Mouse (Mus musculus) olfactory bulb, adult 2 months (tissue): ENCODE data around the gene Cfb.

ENCODE experiments used
- CTCF ChIP-seq: fragments of 200-500 bp; IDR thresholded peaks from 2 replicates; pipeline ENCODE4 v1.5.1; 2012; ENCODE audit warnings: low read depth, mild to moderate bottlenecking, low read length, moderate library complexity; ENCODE audit not compliant: insufficient read depth
- POLR2A ChIP-seq: fragments of 200-500 bp; IDR thresholded peaks from 2 replicates; pipeline ENCODE4 v1.6.1; 2012; ENCODE audit warnings: mild to moderate bottlenecking, low read depth, low read length, moderate library complexity; ENCODE audit not compliant: insufficient read depth

DNA sequence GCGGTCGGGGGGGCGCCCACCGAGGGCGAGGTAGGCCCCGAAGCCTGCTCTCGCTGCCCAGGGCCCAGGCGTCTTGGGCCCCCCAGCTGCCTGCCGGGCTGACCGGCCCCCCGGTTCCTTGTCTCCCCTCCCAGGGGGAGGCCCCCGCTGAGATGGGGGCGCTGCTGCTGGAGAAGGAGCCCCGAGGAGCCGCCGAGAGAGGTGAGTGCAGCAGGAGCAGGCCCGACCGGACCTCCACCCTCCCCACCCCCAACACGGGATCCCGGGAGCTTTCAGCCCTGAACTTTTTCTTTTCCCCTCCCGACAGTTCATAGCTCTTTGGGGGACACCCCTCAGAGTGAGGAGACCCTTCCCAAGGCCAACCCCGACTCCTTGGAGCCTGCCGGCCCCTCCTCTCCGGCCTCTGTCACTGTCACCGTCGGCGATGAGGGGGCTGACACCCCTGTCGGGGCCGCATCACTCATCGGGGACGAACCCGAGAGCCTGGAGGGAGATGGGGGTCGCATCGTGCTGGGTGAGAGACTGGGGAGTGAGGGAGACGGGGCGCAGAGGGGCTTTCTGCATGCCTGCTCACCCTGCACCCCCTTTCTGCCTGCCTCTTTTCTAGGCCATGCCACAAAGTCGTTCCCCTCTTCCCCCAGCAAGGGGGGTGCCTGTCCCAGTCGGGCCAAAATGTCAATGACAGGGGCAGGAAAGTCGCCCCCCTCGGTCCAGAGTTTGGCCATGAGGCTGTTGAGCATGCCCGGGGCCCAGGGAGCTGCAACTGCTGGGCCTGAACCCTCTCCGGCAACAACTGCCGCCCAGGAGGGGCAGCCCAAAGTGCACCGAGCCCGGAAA is 37.0 kb upstream of the Cfb start:
- TF ChIP-seq CTCF: no peak
- no peak for TF ChIP-seq POLR2A
